Mouse (Mus musculus): ENCODE data around the gene Anapc2.
"Not testable (repeated sequence)": the region's sequence is repeated elsewhere in the genome, so short reads cannot be mapped to it uniquely, and the experiment has no call there.

Anapc2 gene

DNA sequence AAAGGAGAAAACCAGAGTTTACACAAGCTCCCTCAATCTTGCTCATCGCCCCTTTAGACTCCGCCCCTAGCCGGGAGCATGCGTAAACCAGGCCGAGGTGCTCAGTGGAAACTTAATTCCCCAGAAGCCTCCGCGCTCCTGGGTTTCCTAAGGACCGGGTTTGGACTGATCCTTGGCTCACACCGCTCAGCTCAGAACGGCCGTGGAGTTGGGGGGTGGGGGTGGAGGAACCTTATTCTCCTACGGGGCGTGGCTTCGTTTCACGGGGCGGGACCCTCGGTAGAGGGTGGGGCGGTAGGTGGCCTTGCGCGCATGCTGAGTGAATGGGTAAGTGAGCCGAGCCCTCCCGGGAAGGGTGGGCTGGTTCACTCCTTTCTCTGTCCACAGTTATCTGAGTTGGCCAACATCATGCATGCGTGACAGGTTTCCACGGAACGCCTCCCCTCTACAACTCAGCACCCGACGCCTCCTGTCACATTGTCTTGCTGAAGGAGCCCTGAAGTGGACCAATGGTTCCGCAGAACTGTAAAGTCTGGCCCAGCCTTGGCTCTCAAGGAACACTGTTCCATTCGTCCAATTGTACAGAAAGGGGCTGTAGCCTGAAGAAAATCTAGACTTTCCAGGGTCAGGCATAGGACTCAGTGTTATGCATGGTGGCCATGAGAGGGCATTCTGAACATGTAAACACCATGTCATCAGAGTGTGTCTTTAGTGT is 31.4 kb upstream of the Anapc2 start:
- peak; percentile 80 for DNase-seq (ENCODE audit: low read depth, low spot score)

DNA sequence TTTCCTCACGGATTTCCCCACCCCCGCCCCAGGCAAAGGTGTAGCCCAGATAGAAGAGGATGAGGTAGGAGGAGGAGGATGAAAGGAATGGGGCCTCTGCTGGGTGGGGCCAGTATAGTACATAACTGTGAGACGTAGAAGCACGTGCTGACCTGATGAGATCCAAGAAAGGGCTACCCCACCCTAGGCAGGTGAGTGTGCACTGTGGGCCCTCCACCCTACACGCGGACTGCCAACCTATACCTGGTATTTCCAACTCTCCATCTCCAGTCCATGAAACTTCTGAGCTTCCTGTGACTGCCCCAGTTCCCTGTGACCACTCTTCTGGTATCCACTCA is 30.9 kb upstream of the Anapc2 start:
- DNase-seq (ENCODE audit: low read depth, low spot score) = peak; percentile 46

DNA sequence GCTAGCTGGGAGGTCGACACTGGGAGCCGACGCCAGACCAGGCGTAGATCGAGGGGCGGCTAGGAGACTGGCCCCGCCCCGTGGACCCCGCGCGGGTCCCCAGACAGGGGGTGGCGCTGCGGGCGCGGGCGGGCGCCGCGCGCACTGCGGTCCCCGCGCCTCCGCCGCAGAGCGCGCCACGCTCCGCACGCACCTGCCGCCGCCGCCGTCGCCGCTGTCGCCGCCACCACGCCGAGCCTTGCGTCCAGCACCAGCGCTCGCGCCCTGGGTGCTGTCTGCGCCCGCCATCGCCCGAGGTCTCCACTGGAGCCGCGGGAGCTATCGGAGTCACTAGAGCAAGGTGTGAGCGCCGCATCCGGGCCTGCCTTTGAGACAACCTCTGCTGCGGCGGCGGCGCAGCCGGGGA is 30.2 kb upstream of the Anapc2 start, which contains the start of the genes Rnf208 and Cysrt1:
TSS of gene Rnf208 (plus strand) at position 155 of the 406 bp plus-strand sequence.
TSS of gene Cysrt1 (minus strand) at position 352 of the 406 bp plus-strand sequence.
- peak; percentile 66 for DNase-seq (ENCODE audit: low read depth, low spot score)

DNA sequence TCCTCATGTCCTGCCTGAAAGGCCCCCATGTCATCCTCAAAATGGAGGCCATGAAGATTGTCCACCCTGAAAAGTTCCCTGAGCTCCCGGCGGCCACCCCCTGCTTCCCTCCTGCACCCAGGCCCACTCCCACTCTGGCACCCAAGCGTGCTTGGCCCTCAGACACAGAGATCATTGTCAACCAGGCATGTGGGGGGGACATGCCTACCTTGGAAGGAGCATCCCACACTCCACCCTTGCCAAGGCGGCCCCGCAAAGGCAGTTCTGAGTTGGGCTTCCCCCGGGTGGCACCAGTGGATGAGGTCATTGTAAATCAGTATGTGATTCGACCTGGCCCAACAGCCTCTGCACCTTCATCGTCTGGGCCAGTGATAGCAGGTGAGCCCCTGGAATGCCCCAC is 28.9 kb upstream of the Anapc2 start:
- DNase-seq (ENCODE audit: low read depth, low spot score) = no peak

DNA sequence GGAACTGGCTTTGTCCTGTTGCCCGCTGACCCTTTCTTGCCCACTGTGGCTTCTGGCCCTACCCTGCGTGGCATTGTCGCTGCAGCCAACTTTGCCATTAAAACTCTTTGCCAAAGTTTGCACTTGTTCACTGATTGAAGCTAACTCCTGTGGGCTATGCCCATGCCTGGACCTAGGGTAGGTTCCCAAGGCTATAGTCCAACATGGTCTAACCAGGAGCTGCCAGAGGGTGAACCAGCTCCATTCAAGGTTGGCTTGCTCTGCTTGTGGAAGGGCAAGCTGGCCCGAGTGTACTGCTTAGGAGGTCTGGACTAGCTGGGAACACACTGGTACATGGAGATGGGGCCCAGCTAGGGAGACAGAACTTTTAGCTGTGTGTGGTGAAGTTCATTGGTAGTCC is 28.1 kb upstream of the Anapc2 start:
- no peak for DNase-seq (ENCODE audit: low read depth, low spot score)

DNA sequence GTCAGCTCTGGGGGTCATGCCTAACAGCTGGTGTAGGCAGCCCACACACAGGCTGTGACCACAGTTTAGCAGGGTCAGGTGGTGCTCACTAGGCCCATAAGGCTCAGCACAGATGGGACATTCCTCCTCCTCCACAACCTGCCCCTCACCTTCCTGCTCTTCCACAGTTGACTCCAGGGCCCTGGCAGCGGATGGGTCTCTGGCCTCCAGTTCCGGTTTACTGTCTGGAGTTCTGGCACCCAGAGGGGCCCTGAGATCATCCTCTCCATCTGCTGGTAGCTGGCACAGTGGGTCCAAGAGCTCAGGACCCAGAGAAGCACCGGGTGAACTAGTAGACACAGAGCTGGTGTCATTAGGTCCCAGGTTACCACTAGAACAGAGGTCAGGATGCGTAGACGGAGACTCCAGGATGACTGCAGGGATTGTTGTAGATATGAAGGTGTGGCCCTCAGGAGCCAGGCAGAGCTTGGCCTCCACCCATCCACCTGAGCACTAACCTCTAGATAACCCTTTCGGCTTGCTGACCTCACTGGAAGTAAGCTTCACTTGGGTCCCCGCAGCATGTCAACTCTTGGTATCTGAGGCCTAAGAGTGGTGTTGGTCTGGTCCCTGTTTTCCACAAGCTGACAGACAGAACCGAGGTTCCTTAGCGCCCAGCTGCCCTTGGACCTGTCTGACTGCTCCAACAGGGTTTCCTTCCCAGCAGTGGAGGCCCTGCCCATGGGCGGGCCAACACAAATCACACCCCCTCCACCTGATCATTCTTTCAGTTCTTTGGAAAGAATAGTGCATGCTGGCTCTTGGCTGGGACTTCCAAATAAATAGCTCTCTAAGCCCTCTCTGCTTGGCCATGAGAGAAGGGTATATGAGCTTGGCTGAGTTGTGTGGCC is 25.9 kb upstream of the Anapc2 start, which contains the start of gene AL732309.1:
TSS of gene AL732309.1 (minus strand) at position 681 of the 890 bp plus-strand sequence.
- DNase-seq (ENCODE audit: low read depth, low spot score) = no peak

DNA sequence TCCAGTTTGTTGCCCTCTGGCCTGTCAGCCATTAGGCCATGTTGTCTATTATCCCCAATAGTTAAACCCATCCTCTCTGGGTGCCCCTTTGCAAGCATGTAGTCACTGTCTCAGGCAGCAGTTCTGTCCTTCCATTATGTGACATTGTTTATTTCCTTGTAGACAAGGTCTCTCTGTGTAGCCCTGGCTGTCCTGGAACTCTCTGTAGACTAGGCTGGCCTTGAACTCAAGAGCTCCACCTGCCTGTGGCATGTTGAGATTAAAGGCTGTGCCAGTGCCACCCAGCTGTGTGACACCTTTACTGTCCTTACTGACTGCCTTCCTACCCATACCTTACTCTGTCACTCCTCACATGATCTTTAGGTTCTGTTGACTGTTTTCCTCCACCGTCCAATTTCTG is 19.9 kb upstream of the Anapc2 start:
- peak; percentile 65 for DNase-seq (ENCODE audit: low read depth, low spot score)

DNA sequence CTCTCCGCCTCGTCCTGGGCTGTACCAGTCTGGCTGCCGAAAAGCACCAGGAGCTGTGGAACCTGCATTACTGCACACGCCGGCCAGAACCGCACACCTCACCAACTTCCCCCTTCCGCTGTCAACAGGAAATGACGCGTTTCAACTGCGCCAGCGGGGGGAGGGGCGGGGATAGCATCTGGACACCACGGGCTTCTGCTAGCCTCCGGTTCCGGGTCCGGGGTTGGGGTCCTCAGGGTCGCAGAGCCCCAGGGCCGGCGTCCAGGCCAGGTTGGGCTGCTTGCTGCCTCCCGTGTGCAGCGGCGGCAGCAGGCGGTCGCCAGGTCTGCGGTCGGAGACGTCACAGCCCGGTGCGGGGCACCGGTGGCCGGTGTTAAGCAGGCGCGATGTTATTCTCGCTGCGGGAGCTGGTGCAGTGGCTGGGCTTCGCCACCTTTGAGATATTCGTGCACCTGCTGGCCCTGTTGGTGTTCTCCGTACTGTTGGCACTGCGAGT is 16.9 kb upstream of the Anapc2 start, which contains the start of gene Tmem203:
TSS of gene Tmem203 (plus strand) at position 156 of the 496 bp plus-strand sequence.
- peak; percentile 95 for DNase-seq (ENCODE audit: low read depth, low spot score)

DNA sequence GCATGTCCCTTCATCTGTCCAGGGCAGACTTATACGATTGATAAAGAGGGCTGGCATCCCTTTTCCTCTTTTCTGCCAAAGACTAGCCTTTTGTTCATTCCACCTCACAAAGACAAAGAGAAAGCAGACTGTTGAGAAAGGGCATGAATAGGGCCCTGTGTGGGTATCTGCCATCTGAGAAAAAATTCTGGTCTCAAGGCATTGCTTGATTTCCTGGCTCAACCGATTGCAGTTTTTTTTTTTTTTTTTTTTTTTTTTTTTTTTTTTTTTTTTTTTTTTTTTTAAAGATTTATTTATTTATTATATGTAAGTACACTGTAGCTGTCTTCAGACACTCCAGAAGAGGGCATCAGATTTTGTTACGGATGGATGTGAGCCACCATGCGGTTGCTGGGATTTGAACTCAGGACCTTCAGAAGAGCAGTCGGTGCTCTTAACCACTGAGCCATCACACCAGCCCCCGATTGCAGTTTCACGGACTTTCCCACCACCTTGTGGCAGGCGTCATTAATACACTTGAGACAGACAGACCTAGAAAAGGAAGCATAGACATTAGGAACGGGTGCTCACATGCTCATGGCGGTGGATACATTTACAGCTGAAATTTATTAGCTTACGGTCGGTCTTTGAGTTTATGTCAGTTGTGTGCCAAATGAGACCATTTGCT is 15.7 kb upstream of the Anapc2 start:
- DNase-seq (ENCODE audit: low read depth, low spot score) = peak; percentile 83

DNA sequence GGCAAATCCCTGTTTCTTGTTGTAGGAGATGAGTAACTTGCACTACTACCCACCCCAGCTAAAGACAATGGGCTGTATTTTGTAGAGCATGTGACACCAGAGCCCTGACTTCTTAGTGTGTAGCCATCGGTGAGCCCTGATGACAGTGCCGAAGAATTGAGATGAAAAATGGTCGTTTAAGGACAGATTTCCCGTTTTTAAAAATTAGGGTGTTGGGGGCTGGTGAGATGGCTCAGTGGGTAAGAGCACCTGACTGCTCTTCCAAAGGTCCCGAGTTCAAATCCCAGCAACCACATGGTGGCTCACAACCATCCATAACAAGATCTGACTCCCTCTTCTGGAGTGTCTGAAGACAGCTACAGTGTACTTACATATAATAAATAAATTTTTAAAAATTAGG is 15.0 kb upstream of the Anapc2 start:
- DNase-seq (ENCODE audit: low read depth, low spot score) = not testable (repeated sequence)

DNA sequence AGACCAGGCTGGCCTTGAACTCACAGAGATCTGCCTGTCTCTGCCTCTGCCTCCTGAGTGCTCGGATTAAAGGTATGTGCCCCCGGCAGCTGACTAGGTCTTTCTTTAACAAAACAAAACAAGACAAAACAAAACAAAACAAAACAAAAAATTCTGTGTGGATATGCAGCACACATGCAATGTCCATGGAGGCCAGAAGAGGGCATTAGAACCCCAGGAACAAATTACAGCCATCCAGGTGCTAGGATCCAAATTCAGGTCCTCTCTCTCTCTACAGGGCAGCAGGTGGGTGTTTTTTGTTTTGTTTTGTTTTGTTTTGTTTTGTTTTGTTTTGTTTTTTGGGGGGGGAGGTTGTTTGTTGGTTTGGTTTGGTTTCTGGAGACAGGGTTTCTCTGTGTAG is 13.4 kb upstream of the Anapc2 start:
- peak; percentile 63 for DNase-seq (ENCODE audit: low read depth, low spot score)

DNA sequence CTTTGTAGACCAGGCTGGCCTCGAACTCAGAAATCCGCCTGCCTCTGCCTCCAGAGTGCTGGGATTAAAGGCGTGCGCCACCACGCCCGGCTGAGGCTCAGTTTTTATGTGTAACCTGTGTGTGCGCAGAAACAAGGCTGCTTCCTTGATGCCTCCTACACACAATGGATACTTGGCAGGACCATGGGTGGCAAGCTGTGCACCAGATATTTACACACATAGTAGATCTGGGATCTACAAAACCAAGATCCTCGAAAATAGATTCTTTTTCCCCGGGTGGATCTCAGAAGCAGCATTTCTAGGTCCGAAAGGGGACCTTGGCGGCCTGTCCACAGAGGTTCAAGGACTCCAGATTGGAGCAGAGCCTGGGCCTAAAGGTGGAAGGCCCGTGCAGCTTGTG is 10.4 kb upstream of the Anapc2 start:
- DNase-seq (ENCODE audit: low read depth, low spot score) = no peak

DNA sequence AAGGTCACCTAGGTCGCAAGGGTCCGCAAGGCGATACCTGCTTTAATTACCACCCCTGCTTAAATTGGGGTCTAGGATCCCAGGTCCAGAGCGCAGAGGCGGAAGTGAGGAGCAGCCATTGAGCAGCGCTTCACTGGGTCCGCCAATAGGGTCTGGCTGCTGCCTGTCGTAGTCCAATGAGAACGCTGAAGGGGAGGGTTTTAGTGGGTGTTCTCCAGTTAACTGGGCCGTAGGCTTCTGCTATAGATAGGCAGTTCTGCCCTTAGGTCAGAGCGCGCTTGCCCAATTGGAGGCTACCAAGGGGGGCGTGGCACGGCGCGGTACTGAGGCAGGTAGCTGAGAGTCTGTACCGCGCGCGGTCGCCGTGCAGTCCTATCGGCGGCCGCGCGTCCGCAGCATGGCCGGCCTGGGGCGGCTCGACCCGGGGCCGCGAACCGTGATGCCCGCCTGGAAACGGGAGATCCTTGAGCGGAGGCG is 9.9 kb upstream of the Anapc2 start, which contains the start of gene Tprn:
TSS of gene Tprn (plus strand) at position 328 of the 477 bp plus-strand sequence.
- DNase-seq (ENCODE audit: low read depth, low spot score) = peak; percentile 96

DNA sequence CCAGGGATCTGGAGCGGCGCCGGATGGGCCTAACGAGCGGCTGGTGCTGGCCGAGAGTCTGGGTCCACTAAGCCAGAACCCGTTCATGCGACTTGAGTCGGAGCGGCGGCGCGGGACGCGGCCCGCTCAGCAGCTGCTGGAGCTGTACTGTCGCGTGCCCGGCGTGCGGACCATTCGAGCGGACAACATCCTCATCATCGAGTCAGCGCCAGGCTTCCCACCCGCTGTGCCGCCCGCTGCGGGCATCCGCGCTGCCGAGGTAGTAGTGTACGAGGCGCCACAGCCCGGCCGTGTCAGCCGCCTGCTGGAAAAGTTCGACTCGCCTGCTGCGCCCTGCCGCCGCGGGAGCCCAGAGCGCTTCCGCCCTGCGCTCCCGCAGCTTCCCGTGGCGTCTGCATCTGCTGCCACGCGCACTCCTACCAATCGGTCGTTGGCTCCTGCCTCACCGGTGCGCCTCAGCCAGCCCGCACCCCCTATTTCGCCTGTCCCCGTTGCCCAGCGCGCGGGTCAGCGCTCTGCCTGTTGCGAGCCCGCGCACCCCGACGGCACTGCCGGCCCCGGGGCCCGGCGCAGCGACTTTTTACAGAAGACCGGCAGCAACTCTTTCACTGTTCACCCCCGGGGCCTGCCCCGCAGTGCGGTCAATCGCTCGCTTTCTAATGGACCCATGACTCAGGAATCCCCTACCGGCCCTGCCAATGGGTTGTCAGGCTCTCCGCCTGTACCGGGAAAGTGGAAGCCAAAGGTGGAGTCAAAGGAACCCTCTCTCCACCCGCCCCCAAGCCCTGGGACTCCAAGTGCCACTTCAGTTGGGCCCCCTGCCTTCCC is 9.3 kb upstream of the Anapc2 start:
- peak; percentile 81 for DNase-seq (ENCODE audit: low read depth, low spot score)

DNA sequence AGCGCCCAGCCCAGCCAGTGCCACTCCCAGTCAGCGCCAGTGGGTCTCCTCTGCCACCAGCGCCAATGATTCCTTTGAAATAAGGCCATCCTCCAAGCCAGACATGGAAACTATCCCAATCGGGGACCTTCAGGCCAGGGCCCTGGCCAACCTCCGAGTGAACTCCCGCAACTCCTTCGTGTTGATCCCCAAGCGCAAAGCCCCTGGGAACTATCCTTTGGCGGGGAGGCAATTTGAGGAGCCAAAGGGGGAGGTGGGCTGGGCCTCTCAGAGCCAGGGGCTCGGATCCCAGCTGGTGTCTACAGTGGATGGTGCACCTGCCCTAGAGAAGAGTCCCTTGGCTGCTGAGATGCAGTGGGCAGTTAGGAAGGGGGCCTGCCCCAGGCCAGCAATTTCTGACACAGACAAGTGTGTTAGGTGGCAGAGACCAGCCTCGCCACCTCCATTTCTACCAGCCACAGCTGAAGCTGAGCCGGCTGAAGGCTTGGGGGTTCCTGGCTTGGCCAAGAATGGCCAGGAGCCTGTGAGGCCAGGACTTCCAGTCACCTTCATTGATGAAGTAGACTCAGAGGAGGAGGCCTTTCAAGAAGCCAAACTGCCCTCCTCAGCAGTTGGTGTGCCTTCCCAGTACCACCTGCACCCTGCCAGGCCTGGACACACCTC is 8.5 kb upstream of the Anapc2 start:
- no peak for DNase-seq (ENCODE audit: low read depth, low spot score)

DNA sequence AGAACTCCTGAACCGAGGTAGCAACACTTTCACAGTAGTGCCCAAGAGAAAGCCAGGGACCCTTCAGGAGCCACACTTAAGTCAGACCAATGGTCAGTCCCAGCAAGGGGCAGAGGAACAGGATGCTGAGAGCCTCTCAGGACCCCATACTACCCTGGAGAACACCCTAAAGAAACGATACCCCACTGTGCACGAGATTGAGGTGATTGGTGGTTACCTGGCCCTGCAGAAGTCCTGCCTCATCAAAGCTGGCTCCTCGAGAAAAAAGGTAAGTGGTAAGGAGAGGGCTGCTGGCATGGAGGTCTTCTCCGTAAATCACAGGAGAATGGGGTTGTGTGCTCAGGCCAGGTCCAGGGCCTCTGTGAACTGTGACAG is 8.0 kb upstream of the Anapc2 start:
- no peak for DNase-seq (ENCODE audit: low read depth, low spot score)

DNA sequence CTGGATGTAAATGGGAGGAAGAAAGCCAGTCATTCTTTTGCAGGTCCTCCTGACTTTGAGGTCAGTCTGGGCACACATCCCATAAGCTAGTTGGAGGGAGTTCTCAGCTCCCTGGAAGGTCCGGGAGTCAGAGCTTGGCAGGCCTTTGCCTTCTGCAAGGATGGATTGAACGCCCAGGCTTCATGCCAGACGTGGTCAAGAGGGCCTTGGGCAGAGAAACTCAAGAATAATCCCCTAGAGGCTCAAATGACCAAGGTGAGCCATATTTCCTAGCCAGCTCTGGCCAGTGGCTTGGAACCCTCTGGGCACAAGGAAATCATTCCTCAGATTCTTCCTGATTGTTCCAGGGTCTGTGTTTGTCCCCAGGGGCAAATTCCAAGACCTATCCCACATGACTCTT is 7.4 kb upstream of the Anapc2 start:
- DNase-seq (ENCODE audit: low read depth, low spot score) = no peak

DNA sequence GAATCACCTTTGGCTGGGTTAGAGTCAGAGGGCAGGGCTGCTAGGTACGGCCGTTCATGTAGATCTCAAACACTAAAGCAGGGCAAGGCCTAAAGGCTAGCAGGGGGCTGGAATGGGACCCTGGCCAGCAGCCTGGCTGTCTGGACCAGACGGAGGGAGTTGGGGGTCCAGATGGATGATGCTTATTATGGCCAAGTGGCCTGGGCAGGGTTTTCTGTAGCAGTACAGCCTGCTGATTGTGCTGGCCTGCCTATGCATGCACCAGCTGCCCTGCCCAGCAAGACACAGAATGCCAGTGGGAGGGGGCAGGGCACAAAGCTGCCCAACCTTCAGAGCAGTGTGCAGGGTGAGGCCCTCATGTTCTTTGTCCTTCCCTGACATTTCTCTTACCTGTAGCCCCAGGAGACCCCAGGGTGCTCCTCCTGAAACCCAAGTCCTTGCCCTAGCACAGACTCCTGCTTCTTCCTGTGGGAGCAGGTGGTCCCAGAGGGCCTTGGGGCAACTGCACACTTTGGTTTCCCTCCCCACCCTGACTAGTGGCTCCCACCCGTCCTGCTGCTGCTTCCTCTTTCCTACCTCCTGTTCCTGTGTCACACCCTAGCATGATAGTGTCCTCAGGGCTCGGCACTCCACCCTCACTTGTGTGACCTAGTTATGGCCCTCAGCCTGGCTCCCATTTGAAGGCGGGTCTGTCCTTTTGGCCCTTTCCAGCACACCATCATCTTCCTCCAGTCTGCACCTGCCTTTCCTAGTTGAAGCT is 6.2 kb upstream of the Anapc2 start:
- no peak for DNase-seq (ENCODE audit: low read depth, low spot score)

DNA sequence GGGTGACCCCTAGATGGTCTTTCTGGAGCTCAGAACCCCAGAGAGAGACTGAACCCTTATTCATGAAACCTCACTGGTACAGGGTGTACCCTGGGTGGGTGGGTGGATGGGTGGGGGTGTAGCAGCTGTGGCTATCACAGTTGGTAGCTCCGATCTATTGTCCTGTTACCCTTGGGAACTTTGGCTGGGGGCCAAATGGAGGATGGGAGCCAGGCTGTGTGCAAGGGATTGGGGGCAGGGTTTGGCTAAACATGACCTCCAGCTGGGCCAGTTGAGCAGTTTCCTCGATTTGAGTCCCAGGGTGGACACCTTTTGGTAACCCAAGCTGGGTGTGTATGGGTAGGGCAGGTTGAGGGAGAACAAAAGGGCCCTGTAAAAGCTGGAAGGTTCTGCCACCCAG is 5.6 kb upstream of the Anapc2 start:
- no peak for DNase-seq (ENCODE audit: low read depth, low spot score)

DNA sequence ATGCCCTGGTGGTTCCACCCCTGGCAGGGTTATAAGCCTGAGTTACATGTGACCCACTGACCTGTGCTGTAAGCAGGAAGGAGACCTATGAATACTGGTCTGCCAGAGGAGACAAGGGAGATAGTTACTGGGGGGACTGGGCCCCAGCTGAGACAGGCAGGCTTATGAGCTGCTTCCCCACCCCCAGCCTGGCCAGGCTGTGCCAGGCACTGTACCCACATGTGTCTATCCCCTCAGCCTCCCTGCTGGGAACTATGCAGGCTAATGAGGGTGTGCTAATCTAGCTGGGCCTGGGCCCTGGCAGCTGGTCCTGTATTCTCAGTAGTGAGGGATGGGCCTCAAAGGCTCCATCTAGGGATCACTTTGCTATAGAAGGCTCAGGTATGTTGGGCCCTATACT is 5.0 kb upstream of the Anapc2 start:
- DNase-seq (ENCODE audit: low read depth, low spot score) = no peak

Measured in CD4-positive, CD25-positive, alpha-beta regulatory T cell, adult 2 months (primary cell).